Mouse (Mus musculus): ENCODE measurements around the gene Gm20532.

DNA sequence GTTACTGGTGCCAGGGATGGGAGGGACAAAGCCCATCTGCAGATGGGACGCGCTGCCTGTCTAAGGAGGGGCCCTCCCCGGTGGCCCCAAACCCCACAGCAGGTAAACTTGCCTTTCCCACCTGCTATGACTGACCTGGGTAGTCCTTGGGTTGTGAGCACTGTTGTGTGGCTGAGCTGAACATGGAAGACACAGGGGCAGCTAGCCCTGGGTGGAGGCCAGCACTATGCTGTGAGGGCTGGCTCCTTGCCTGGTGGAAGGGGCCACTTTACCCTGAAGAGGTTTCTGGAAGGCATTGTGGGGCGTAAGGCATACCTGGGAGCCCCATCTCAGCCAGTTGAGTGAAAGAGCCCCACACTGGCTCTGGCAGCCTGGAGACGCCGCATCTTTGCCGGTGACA lies 4.5 kb downstream of the Gm20532 start:
- TF ChIP-seq TCF12 (IDR thresholded peaks at IDR 0.05; ENCODE audit: insufficient read depth, poor library complexity, severe bottlenecking) = no peak
- no peak for TF ChIP-seq POLR2A (IDR thresholded peaks at IDR 0.05; ENCODE audit: insufficient read length, low read depth)
- TF ChIP-seq TCF3 (IDR thresholded peaks at IDR 0.05; ENCODE audit: insufficient read length, low read depth) = no peak
- no peak for TF ChIP-seq E2F4 (IDR thresholded peaks at IDR 0.05; ENCODE audit: insufficient read depth)
- TF ChIP-seq MYOD1 (IDR thresholded peaks at IDR 0.05; ENCODE audit: control insufficient read depth in 1 of 3, insufficient read length in 2 of 3, low read depth in 2 of 3) = no peak
- TF ChIP-seq SRF (IDR thresholded peaks at IDR 0.05; ENCODE audit: control insufficient read depth, insufficient read length, low read depth) = no peak
- no peak for TF ChIP-seq POLR2AphosphoS2 (IDR thresholded peaks at IDR 0.05; ENCODE audit: insufficient read length, low read depth)

All from myocyte (in vitro differentiated cells).